Mouse (Mus musculus): ENCODE data around the gene Otud5. TPM values are rescaled to one million over a fixed set of nuclear protein-coding genes. Genes with fewer than 3 reads are reported as not detected.
A peak's percentile ranks its signal among the peaks of the same experiment; 100 is the strongest.
"Not testable (repeated sequence)": the region's sequence is repeated elsewhere in the genome, so short reads cannot be mapped to it uniquely, and the experiment has no call there.

Otud5 gene
- total RNA-seq, 1 experiment = 65.3 TPM

DNA sequence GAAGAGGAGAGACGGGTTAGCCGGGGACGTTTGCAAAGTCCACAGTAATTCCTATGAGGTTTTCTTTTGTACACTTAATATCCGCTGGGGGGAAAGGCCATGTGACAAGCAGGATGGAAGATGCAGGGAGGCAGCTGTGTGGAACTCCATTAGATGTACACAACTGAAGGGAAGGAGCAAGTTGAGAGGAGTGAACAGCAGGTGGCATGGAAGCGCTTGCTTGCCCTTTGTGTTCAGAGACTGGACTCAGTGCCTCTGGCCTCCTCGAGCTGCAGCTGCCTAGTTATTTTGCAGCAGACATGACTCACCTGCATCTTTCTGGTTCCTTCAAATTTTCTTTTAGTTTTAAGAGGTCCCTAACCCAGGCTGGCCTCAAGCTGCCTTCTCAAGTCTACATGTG, 69.3 kb downstream of the Otud5 start:
- in situ Hi-C loops (cut with MboI; ENCODE audit: low sequenced_read_pairs in 2 of 2, unreplicated experiment in 2 of 2) = no loop called here
- DNase-seq (ENCODE audit: low read depth, low spot score) = no peak
- Histone ChIP-seq H3K4me1 (ENCODE audit: control insufficient read depth in 2 of 2, insufficient read depth in 2 of 2, low read length in 2 of 2, poor library complexity in 1 of 2) (peaks cover 0 to 2% of the 10 kb centered on the region in 2 experiments; a peak in 1 of 4 replicates), H3K4me3 (ENCODE audit: insufficient read depth in 1 of 2, low read depth in 1 of 2, low read length in 2 of 2, poor library complexity in 1 of 2, severe bottlenecking in 1 of 2) (no peak overlapping the region), H3K9ac (ENCODE audit: insufficient read depth, low read depth, low read length, poor library complexity, severe bottlenecking) (no peak overlapping the region), H3K9me3 (ENCODE audit: control insufficient read depth, insufficient read depth, low read depth, low read length) (no peaks in the 10 kb centered on the region), H3K27ac (ENCODE audit: insufficient read depth, low read depth, low read length, poor library complexity, severe bottlenecking) (no peak overlapping the region), H3K36me3 (ENCODE audit: control insufficient read depth, insufficient read depth, low read length, poor library complexity, severe bottlenecking) (no peaks in the 10 kb centered on the region)
- TF ChIP-seq HCFC1 (IDR thresholded peaks at IDR 0.05; ENCODE audit: borderline replicate concordance, insufficient read depth, low read length) (no peak), MAFK (IDR thresholded peaks at IDR 0.05; ENCODE audit: insufficient read depth, low read depth, low read length) (no peak), ZNF384 (IDR thresholded peaks at IDR 0.05; ENCODE audit: low read depth, low read length) (no peak), ZC3H11A (IDR thresholded peaks at IDR 0.05; ENCODE audit: borderline replicate concordance, low read depth, low read length) (no peak), CHD2 (IDR thresholded peaks at IDR 0.05; ENCODE audit: low read depth, low read length) (no peak)

DNA sequence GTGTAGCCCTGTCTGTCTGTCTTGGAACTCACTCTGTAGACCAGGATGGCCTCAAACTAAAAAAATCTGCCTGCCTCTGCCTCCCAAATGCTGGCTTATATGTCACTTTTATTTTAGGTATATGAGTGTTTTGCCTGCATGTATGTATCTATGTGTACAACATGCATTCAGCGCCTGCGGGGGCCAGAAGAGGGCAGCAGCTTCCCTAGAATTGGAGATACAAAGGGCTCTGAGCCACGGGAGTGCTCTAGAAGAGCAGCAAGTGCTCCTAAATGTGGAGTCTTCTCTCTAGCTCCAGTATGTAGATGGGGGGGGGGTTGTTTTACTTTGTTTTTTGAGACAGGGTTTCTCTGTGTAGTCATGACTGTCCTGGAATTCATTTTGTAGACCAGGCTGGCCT, 74.5 kb downstream of the Otud5 start:
- H3K4me1 ChIP-seq (ENCODE audit: control insufficient read depth in 2 of 2, insufficient read depth in 2 of 2, low read length in 2 of 2, poor library complexity in 1 of 2); in situ Hi-C loops (cut with MboI; ENCODE audit: low sequenced_read_pairs in 2 of 2, unreplicated experiment in 2 of 2); H3K9me3 ChIP-seq (ENCODE audit: control insufficient read depth, insufficient read depth, low read depth, low read length); H3K27ac ChIP-seq (ENCODE audit: insufficient read depth, low read depth, low read length, poor library complexity, severe bottlenecking); H3K36me3 ChIP-seq (ENCODE audit: control insufficient read depth, insufficient read depth, low read length, poor library complexity, severe bottlenecking); H3K4me3 ChIP-seq (ENCODE audit: insufficient read depth in 1 of 2, low read depth in 1 of 2, low read length in 2 of 2, poor library complexity in 1 of 2, severe bottlenecking in 1 of 2); H3K9ac ChIP-seq (ENCODE audit: insufficient read depth, low read depth, low read length, poor library complexity, severe bottlenecking); DNase-seq (ENCODE audit: low read depth, low spot score): not testable (repeated sequence)

DNA sequence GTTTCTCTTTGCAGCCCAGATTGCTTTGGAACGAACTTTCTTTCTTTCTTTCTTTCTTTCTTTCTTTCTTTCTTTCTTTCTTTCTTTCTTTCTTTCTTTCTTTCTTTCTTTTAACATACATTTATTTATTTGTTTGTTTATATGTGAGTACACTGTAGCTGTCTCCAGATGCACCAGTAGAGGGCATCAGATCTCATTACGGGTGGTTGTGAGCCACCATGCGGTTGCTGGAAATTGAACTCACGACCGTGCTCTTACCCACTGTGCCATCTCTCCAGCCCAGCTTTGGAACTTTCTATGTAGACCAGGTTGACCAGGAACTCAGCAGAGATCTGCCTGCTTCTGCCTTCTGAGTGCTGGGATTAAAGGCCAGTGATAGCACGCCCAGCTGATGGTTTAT, 76.8 kb downstream of the Otud5 start:
- H3K27ac ChIP-seq (ENCODE audit: insufficient read depth, low read depth, low read length, poor library complexity, severe bottlenecking); H3K9ac ChIP-seq (ENCODE audit: insufficient read depth, low read depth, low read length, poor library complexity, severe bottlenecking); H3K4me1 ChIP-seq (ENCODE audit: control insufficient read depth in 2 of 2, insufficient read depth in 2 of 2, low read length in 2 of 2, poor library complexity in 1 of 2); DNase-seq (ENCODE audit: low read depth, low spot score); H3K9me3 ChIP-seq (ENCODE audit: control insufficient read depth, insufficient read depth, low read depth, low read length); in situ Hi-C loops (cut with MboI; ENCODE audit: low sequenced_read_pairs in 2 of 2, unreplicated experiment in 2 of 2); H3K36me3 ChIP-seq (ENCODE audit: control insufficient read depth, insufficient read depth, low read length, poor library complexity, severe bottlenecking); H3K4me3 ChIP-seq (ENCODE audit: insufficient read depth in 1 of 2, low read depth in 1 of 2, low read length in 2 of 2, poor library complexity in 1 of 2, severe bottlenecking in 1 of 2): not testable (repeated sequence)

DNA sequence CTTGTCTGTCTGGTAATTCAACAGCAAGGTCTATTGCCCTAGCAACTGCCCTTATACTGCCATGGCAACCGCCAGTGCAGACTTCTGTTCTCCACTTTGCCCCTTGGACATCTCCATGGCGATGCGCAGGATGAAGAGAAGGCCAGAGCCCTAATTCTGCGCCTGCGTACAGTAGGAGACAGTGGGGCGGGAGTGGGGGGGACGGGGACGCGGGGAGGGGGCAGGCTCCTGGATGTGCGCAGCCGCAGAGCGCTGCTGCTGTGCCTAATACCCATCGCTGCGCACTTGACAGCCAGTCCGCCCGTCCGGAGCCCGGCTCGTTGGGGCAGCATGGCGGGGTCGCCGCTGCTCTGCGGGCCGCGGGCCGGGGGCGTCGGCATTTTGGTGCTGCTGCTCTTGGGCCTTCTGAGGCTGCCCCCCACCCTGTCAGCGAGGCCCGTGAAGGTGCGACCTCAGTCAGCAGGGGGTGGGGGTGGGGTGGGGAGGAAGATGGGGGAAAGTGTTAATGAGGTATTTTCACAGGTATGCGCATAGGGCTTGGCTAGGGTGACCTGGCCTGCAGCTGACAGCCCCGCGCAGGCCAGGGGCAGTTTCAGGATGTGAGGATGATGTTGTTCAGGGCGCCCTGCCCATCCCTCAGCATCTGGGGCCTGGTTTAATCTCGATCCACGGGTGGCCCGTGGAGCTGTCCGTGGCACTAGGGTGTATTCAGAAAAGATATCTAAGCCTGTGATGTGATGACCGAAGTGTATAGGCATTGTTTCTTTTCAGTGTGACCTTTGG, 78.6 kb downstream of the Otud5 start, which contains the start of gene Pcsk1n:
Gene Pcsk1n, plus strand, starts transcription at position 222 of the 783 bp plus-strand sequence.
- Histone ChIP-seq H3K9me3 (ENCODE audit: control insufficient read depth, insufficient read depth, low read depth, low read length) (no peaks in the 10 kb centered on the region), H3K9ac (ENCODE audit: insufficient read depth, low read depth, low read length, poor library complexity, severe bottlenecking) (peak within 1 kb of the TSS; percentile 52), H3K36me3 (ENCODE audit: control insufficient read depth, insufficient read depth, low read length, poor library complexity, severe bottlenecking) (peaks cover 8% of the 10 kb centered on the region), H3K4me3 (ENCODE audit: insufficient read depth in 1 of 2, low read depth in 1 of 2, low read length in 2 of 2, poor library complexity in 1 of 2, severe bottlenecking in 1 of 2) (peak within 1 kb of the TSS in 1 of 2 experiments; percentile 65; a peak in 2 of 4 replicates), H3K27ac (ENCODE audit: insufficient read depth, low read depth, low read length, poor library complexity, severe bottlenecking) (no peak within 1 kb of the TSS; the same call in 1 of the 2 replicates), H3K4me1 (ENCODE audit: control insufficient read depth in 2 of 2, insufficient read depth in 2 of 2, low read length in 2 of 2, poor library complexity in 1 of 2) (peaks cover 7 to 8% of the 10 kb centered on the region in 2 experiments; a peak in 3 of 4 replicates)
- in situ Hi-C loops (cut with MboI; ENCODE audit: low sequenced_read_pairs in 2 of 2, unreplicated experiment in 2 of 2) = loop anchor here (5.0 to 10.0 kb wide), 2 partner anchors 93 to 95 kb away; partner anchors contain the start of gene Glod5 (in 1 of the 2)
- DNase-seq (ENCODE audit: low read depth, low spot score) = no peak
- TF ChIP-seq ZC3H11A (IDR thresholded peaks at IDR 0.05; ENCODE audit: borderline replicate concordance, low read depth, low read length) (no peak), CHD2 (IDR thresholded peaks at IDR 0.05; ENCODE audit: low read depth, low read length) (no peak), MAFK (IDR thresholded peaks at IDR 0.05; ENCODE audit: insufficient read depth, low read depth, low read length) (no peak), HCFC1 (IDR thresholded peaks at IDR 0.05; ENCODE audit: borderline replicate concordance, insufficient read depth, low read length) (no peak), ZNF384 (IDR thresholded peaks at IDR 0.05; ENCODE audit: low read depth, low read length) (no peak)

DNA sequence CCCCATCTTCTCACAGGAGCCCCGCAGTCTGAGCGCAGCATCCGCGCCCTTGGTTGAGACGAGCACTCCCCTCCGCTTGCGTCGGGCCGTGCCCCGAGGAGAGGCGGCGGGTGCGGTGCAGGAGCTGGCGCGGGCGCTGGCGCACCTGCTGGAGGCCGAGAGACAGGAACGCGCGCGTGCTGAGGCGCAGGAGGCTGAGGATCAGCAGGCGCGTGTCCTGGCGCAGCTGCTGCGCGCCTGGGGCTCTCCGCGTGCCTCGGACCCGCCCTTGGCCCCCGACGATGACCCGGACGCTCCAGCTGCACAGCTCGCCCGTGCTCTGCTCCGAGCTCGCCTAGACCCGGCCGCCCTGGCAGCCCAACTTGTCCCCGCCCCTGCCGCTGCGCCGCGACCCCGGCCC, 80.9 kb downstream of the Otud5 start:
- no peak overlapping the region for H3K27ac ChIP-seq (ENCODE audit: insufficient read depth, low read depth, low read length, poor library complexity, severe bottlenecking)
- in situ Hi-C loops (cut with MboI; ENCODE audit: low sequenced_read_pairs in 2 of 2, unreplicated experiment in 2 of 2) = loop anchor here (5.0 to 10.0 kb wide), 2 partner anchors 90 to 93 kb away; partner anchors contain the start of gene Glod5 (in 1 of the 2)
- peaks cover 7 to 12% of the 10 kb centered on the region in 2 experiments; a peak in 3 of 4 replicates for H3K4me1 ChIP-seq (ENCODE audit: control insufficient read depth in 2 of 2, insufficient read depth in 2 of 2, low read length in 2 of 2, poor library complexity in 1 of 2)
- H3K4me3 ChIP-seq (ENCODE audit: insufficient read depth in 1 of 2, low read depth in 1 of 2, low read length in 2 of 2, poor library complexity in 1 of 2, severe bottlenecking in 1 of 2) = peak overlapping the region; percentile 64 to 70
- TF ChIP-seq MAFK (IDR thresholded peaks at IDR 0.05; ENCODE audit: insufficient read depth, low read depth, low read length) (no peak), CHD2 (IDR thresholded peaks at IDR 0.05; ENCODE audit: low read depth, low read length) (no peak), HCFC1 (IDR thresholded peaks at IDR 0.05; ENCODE audit: borderline replicate concordance, insufficient read depth, low read length) (no peak), ZNF384 (IDR thresholded peaks at IDR 0.05; ENCODE audit: low read depth, low read length) (no peak), ZC3H11A (IDR thresholded peaks at IDR 0.05; ENCODE audit: borderline replicate concordance, low read depth, low read length) (no peak)
- H3K9ac ChIP-seq (ENCODE audit: insufficient read depth, low read depth, low read length, poor library complexity, severe bottlenecking) = peak overlapping the region; percentile 79; the same call in 1 of the 2 replicates
- H3K36me3 ChIP-seq (ENCODE audit: control insufficient read depth, insufficient read depth, low read length, poor library complexity, severe bottlenecking) = peaks cover 10% of the 10 kb centered on the region
- H3K9me3 ChIP-seq (ENCODE audit: control insufficient read depth, insufficient read depth, low read depth, low read length) = no peaks in the 10 kb centered on the region
- DNase-seq (ENCODE audit: low read depth, low spot score) = no peak
